Mouse (Mus musculus) right cerebral cortex, postnatal 36 days (tissue): ENCODE measurements around the gene Tlk2.

Experiments
- DNase-seq, 2 experiments: peaks; one replicate each; pipeline ENCODE4 v3.0.0; 2022; ENCODE audit warnings: low spot score in 2 of 2, mixed read lengths in 1 of 2

Tlk2 gene

DNA sequence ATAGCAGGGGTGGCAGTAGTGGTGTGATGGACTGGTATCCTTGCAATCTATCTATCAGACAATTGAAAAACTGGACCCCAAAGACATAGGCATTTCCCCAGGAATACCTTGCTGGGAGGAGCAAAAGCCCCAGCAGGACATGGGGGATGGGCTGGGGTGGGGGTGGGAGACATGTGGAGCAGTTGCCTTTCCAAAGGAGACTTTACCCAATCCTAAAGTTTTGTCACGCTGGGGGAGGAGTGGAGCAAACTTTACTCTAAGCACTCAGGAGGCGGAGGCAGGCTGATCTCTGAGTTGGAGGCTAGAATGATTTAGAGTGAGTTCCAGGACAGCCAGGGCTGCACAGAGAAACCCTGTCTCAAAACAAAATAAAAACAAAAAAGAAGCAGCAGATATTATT, 17.2 kb upstream of the Tlk2 start:
- no peak for DNase-seq

DNA sequence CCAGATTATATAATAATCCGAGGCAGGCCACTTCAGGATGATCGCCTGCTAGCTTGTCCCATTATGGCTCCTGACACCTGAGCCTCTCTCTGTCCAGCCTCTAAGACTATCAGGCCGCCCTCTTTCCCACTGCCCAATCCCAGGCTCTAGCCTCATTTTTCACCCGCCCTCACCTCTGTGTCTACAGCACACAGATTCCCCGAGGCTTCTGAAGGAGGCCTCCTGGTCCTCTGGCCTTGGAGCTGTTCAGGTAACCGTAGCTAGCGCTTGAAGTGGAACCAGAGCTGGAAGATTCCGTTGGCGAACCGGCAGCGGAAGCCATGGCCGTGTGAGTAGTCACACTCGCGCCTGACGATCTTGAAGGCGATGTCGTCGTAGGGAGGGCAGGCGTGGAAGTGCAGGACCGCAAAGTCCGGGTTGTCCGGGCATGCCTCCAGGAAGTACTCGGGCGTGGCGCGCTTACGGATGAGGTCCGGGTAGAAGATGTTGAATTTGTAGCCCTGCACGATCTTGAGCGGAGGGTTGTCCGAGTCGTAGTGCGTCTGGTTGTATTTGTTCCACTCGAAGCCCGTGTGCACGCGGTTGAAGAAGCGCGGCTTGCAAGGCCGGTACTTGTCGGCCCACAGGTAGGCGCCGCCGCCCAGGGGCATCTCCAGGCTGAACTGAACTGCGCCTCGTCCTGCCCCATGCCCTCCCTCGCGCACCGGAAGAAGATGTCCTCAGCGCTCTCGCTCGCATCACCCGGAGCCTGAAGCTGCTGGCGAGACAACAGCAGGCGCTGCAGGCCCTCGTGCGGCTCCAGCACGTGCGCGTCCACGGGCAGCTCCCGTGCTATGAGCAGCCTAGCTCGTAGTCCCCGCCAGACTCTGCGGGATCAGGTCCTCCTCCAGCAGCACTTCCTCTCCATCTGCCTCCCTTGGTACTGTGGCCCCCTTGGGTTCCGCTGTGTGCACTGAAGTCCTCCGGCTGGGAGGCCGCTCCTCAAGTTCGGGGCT, 13.8 kb upstream of the Tlk2 start:
- DNase-seq = no peak

DNA sequence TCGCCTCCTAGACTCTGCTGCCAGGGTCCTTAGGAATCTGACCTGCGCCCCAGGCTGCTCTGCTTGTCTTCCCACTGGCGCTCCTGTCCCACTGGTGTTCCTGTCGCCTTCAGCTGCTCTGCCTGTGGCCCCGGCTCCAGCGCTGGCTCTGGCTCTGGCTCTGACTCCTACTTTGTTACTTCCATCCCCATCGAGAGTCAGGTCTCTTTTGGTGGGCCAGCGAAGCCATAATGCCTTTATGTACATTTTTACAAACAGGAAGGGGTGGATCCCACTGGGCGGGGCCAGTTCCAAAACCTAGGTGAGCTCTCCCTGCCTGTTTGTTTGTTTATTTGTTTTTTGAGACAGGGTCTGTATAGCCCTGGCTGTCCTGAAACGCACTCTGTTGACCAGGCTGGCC, 11.8 kb upstream of the Tlk2 start:
- DNase-seq = no peak

DNA sequence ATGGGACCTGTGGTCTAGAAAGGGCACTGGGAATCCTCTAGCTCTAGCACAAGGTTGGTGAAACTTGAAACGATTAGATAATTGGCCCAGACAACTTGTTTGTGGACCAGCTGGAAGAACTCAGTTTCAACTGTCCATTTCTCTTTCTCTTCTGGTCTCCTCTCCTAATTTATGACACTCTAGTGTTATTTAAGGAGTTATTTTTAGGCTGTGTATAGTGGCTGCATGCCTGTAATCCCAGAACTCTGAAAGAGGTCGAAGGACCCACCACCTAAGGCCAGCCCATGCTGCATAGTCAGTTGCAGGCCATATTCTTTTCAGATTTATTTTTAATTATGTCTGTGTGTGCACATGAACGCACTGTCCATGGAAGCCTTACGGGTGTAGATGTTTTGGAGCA, 916 bp downstream of the Tlk2 start:
- DNase-seq = no peak

DNA sequence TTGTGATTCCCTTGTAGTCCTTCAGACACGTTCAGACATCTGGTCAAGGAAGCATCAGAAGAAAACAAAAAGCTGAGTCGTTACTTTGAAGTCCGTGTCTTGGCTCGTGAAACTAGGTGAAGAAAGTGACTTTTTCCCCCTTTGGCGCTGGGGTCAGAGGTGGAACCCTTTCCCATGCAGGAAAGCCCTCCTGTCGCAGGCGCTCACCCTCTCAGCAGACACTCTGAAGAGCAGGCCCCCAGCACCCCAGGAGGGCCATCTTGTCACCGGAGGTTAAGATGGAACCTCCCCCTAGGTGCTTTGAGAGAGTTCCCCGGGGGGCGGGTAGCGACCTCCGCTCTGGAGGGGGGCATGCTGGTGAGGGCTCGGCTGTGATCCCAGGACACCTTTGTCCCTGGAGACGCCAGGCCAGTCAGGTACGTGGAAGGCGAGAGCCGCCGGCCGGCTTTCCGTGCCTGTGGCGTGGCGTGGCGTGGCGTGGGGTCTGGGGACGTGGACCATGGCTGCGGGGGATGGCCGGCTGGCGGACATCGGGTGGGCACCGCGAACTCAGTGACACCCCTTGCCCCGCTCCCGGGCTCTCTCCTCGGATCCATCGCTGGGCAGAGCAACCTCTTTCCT, 2.0 kb downstream of the Tlk2 start:
- no peak for DNase-seq

DNA sequence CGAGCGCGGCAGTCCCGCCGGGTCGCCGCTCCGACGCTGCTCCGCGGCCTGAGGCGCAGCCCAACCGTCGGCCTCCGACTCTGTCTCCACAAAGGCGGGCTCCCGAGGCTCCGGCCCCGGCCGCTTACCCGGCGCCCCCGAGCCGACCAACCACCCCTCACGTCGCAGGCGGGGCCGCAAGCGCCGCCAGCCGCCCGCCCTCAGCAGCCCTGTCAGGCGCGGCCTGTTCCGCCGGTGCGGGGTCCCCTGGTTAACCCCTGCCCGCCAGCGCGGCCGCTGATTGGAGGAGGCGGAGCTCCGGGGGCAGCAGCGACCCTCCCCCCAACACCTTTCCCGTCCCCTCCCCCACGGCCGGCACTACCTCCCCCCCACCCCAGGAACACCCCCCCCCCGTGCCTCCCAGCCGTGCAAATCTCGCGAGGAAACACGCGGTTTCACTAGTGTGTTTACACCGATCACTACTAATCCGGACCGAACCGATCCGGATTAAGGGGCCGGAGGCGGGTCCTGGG, 2.6 kb downstream of the Tlk2 start:
- DNase-seq = peak; percentile 72 to 78

DNA sequence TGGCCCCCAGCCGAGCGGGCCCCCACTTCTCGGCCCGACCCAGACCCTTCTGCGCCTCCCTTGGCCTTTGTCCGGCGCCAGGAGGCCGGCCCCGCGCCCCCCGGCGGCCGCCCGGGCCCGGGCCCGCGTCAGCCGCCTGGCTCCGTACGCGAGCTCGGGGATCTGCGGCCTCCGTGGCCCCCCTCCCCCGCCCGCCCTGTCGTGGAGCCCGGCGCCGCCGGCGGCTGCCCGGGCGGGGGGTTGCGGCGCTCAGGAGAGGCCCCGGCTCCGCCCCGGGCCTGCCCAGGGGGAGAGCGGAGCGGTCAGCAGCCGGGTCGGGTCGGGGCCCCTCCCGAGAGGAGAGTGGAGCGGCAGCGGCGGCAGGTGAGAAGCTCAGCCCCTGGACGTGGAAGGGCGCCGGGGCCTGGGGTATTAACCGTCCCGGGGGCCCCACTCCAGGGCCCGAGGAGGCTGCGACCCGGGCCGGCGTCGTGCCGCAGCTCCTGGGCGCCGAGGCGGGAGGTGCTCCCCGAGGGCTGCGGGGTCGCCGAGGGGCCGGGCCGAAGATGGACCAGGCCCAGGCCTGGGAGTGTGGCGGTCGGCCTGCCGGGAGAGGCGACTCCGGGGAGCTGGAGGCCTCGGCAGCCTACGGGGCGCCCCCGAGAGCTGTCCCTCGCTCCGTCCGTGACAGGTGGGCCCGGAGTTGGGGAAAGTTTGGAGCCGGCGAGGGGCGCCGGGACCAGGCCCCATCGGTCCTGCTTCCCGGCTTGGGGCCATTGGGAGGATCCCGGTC, 3.3 kb downstream of the Tlk2 start:
- peak; percentile 3 to 11 for DNase-seq

DNA sequence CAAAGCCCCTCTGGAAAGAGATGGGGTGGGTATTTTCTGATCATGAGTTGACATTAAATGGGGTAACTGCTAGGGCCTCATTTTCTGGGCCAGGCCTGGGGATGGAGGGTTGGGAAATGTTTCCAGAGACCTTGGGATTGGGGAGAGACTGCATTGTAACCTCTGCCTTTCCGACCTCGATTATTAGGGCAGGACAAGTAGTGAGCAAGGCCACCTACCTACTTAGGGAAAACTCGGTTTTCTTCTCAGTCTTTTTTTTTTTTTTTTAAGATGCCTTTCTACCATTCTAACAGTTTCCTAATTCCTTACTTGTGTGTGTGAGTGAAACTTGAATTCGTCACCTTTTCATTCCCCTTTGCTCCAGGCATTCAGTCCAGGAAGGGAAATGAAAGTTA, 3.9 kb downstream of the Tlk2 start:
- DNase-seq = no peak

DNA sequence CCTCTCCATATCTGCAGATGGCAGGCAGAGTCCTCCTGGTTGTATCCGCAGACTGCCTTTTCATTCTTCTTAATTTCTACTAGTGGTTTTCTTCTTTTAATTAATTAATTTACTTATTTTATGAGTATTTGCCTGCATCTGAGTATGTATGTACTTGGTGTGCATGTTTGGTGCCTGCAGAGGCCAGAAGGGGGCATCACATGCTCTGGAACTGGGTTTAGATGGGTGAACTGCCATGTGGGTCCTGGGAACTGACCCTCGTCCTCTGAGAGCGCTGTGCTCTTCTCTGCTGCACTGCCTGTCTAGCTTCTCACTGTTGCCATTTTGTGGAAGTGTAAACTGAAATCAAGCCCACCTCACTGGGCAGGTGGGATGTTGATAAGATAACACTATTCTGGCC, 6.1 kb downstream of the Tlk2 start:
- no peak for DNase-seq

DNA sequence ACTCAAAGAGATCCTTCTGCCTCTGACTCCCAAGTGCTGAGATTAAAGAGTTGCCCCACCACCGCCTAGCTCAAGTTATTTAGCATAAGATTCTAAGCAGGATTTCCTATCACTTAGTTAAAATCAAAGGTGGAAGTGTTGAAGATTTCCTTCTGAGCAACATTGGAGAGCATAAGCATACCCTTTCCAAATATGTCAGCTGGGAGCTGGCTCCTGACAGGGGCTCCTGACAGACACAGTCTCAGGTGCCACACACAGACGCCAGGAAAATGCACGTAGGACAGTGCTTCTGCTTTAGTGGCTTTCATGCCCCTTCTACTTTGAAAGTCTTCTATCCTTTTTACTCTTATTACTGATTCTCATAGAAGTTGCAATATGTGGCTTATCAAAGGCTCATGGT, 13.6 kb downstream of the Tlk2 start:
- DNase-seq = no peak

DNA sequence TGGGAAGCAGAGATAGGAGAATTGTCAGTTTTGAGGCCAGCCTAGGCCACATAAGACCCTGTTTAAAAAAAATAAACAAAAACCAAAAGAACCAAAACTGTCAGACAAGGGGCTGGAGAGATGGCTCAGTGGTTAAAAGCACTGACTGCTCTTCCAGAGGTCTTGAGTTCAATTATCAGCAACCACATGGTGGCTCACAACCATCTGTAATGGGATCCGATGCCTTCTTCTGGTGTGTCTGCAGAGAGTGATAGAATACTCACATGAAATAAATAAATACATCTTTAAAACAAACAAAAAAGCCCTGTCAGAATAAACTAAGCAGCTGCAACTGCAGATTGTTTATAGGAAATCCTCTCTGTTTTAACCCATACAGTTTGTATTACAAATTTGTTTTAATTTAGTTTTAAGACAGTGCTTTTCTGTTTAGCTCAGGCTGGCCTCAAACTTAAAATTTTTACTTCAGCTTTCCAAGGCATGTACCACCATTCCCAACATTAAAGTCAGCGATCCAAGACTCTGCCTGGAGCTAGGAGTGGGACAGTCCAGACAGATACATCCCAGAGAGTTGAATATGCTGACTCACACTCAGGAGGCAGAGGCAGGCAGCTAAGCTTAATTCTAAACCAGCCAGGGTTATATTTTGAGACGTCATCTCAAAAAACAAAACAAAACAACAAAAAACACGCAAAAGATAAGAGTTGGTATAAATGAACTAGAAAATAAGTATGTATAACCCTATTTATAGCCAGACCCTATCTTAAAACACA, 18.5 kb downstream of the Tlk2 start:
- no peak for DNase-seq

DNA sequence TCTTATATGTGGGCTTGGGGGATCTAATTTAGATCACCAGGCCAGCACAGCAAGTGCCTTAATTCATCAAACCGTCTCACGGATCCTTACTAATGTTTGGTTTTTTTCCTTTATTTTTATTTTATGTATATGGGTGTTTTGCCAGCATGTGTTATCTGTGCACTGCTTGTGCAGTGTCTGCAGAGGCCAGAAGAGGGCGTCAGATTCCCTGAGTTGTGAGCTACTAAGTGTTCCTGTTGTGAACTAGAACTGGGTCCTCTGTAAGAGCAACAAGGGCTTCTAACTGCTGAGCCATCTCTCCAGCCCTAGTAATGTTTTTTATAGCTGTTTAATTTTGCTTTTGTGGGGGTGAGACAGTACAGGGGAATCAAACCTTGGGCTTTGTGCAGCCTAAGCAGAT, 23.8 kb downstream of the Tlk2 start:
- DNase-seq = no peak

DNA sequence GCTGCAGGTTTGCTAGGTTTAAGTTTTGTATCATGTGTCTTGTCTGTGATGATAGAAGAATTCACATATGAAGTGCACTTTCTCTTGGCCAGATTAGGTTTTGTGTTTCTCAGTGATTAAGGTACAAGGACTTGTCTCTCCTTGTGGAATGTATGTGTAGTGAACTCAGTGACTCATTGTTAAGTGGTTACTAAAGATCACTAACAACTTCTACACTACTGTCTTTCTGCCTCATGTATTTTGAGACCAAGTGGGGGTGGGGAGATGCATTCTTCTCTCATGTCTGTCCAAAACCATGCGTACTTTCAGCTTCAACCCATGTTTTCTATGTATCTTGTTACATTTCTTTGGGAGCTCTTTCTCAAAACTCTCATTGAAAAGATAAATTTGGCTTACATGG, 31.4 kb downstream of the Tlk2 start:
- no peak for DNase-seq

DNA sequence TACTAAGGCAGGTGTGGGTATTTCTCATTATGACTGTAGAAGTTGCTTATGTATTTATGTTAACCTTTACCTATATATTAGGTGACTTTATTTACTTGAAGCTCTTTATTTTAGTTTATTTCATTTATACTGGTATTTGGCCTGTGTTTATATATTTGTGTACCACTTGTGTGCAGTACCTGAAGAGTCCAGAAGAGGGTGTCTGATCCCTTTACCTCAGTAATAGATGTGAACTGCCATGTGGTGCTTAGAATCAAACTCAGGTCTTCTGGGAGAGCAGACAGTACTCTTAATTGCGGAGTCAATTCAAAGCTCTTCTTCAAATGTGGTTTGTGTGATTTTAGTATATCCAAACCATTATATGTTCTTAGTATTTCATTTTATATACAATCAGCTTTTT, 35.6 kb downstream of the Tlk2 start:
- no peak for DNase-seq

DNA sequence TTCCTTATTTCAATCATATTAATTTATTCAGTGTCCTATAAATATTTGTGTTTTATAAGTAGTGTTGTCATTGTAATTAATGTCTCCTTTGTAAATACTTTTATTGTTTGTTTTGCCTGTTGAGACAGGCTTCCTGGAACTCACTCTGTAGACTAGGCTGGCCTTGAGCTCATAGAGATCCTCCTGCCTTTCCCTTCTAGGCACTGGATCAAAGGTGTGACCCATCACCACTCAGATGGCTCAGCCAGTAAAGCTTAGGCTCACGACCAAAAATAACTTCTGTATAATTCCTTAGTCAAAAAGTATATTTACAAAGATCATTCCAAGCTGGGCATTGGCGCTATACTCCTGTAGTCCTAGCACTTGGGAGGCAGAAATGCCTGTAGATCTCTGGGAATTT, 39.2 kb downstream of the Tlk2 start:
- DNase-seq = no peak

DNA sequence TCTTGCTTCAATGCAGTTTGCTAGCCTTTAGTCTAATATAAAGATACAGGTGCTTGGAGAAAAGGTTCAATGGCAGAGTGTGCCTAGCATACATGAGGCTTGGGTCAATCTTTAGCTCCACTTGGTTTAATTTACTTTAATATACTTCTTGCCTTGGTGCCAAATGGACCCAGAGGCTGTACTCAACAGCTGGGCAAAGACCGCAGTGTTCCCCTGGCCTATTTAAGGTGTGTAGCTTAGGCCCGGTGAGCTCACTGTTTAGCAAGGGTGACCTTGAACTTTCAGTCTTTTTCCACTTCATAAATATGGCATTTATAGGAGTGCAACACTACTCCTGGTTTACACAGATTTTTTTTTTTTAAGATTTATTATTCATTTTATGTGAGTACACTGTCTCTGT, 55.9 kb downstream of the Tlk2 start:
- no peak for DNase-seq

DNA sequence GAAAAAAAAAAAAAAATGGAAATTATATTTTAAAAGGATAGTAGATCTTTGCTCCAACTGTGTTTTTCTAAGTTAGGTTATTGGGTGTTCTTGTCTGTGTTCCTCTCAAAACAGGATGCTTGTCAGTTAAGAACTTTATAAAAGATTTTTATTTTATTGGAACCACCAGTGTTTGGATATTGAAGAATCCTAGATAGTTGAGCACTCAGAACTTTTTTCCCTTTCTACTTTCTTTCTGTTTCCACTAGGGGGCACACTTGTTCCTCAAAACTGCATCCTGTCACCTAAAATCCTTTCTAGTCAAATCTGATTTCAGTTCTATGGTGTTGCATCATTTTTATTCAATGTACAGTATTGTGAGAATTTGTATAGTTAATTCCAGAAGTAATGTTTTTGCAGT, 62.4 kb downstream of the Tlk2 start:
- no peak for DNase-seq

DNA sequence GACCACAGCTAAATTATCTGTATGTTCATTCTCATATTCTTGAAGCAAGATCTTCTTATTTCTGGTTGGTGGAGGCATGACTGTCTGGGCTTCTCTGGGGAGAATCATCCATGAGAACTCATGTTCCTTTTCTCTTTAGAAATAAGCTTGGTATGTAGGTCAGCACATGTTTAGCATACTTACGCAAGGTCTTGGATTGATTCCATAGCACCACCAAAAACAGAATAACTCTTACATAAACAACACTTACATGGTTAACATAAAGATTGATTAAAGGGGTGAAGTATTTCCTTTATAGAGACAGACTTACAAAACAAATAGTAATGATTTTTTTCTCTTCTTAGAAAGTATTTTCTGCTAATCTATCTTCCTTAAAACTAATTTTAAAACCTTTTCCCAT, 67.8 kb downstream of the Tlk2 start:
- DNase-seq = peak in 1 of 2 experiments; percentile 18

DNA sequence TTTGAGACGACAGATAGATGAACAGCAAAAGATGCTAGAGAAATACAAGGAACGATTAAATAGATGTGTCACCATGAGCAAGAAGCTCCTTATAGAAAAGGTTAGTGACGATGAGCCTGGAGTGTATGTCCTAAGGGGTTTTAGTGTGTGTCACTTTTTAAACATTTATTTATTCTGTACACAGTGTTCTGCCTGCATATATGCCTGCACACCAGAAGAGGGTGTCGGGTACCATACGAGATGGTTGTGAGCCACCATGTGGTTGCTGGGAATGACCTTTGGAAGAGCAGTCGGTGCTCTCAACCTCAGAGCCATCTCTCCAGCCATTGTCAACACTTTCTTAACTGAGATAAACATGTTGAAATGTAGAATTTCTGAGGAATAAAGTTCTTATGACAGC, 68.2 kb downstream of the Tlk2 start:
- DNase-seq = no peak

DNA sequence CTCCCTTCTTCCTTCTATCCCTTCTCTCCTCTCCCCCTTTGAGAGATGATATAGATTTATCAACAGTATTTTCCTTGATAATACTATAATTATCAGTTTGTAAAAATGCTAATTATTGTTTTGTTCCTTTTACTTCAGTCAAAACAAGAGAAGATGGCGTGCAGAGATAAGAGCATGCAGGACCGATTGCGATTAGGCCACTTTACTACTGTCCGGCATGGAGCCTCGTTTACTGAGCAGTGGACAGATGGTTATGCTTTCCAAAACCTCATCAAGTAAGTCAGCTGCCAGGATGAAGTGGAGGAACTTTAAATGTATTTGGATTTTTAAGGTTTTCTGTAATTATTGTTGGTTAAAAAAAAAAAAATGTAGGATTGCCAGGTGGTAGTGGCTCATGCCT, 68.7 kb downstream of the Tlk2 start:
- no peak for DNase-seq

DNA sequence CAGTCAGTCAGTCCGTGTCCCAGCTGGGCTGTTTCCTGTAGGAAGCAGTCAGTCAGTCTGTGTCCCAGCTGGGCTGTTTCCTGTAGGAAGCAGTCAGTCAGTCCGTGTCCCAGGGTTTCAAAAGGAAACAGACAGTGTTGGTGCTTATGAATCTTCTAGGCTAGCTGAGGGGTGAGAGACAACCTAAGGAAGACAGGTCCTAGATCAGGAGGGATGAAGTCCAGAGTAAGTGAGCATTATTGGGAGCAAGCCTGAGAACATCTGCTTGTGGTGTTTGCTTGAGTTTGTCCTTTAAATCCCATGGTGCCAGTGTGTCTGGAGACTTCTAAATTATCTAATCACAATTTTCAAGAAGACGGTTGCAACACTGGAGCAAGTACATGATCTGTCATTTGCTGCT, 81.1 kb downstream of the Tlk2 start:
- no peak for DNase-seq

DNA sequence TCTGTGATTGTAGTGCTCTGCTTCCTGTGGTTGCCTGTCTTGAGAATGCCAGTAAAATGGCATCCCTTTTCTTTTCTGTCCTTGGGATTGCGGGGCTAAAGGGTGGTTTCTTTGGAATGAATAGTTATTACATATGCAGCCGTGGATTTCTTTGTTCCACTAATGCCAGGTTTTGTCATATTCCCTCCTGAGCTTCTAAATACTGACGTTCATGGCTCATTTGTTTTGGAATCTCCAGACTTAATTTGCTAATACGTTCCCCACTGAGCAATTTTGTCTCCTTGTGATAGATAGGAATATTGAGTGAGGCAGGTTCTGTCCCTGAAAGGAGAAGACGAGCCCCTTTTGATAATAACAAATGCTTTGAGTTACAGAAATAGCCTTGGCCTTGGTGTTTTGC, 82.5 kb downstream of the Tlk2 start:
- no peak for DNase-seq
